Mouse (Mus musculus): ENCODE results near the gene Wnt3a.
"Not testable (repeated sequence)": the region's sequence is repeated elsewhere in the genome, so short reads cannot be mapped to it uniquely, and the experiment has no call there.

Gene Wnt3a

GRCm38 (mm10) chr11:59218389-59218998 lies 72.1 kb downstream of the Wnt3a start:
- peak; percentile 72 to 86 for DNase-seq

- DNase-seq: no peak
Observed at GRCm38 (mm10) chr11:59216955-59217354, 73.6 kb downstream of the Wnt3a start.

GRCm38 (mm10) chr11:59212892-59213494 lies 77.6 kb downstream of the Wnt3a start:
- no peak for DNase-seq

DNA sequence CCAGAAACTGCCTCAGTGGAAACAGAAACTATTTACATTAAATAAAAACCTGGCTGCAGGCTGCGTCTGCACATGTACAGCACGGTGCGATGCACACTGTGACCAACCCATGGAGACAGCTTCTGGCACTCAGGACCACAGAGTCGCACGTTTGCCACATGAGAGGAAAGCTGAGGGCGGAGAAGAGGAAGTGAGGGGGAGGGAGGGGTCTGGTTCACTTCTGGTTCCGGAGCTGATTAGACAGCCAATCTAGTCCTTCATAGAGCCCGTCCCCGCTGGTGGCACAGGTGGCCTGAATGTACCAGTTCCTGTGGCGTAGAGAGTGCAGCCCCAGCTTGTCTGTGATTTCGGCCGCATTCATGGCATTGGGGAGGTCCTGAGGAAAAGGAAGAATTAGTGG lies 78.2 kb downstream of the Wnt3a start:
- peak in 1 of 2 experiments; percentile 38 for DNase-seq

DNA sequence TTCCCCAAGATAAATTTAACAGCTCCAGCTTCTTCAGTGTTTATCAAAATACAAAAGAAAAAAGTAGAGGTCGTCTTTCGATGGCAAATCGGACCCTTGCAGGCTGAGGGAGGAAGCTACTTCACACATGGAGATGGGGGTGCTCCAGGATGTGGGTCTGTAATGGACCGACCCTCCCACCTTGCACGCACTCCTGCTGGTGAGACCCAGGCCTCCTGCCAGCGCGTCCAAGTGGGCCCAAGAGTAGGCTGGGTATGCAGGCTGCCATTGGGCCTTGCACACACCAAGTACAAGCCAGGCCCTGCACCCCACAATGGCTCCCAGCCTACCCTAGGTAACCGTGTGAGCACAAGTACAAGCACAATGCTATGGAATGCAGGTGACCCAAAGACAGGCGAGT lies 79.0 kb downstream of the Wnt3a start:
- DNase-seq: not testable (repeated sequence)

- no peak for DNase-seq
Observed at GRCm38 (mm10) chr11:59210020-59210419, 80.5 kb downstream of the Wnt3a start.

DNA sequence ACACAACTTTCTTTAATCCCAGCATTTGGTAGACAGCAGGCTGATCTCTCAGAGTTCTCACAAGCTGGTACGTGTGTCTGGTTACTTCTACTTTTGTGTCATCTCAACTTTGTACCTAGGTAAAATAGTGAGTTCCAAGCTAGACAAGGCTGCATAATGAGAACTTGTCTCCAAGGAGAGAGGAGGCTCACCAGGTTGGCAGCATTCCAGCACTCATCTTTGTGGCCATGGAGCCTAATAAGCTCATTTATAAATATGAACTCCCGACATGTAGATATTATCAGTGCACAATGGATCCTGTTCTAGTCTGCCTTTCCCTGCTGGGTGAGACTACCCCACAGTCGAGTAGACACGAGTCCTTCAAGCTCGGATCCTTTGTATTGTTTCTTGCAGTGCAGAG lies 81.0 kb downstream of the Wnt3a start:
- no peak for DNase-seq

- DNase-seq: peak; percentile 65 to 68
Observed at GRCm38 (mm10) chr11:59209003-59209441, 81.5 kb downstream of the Wnt3a start.

GRCm38 (mm10) chr11:59208153-59208831 lies 82.3 kb downstream of the Wnt3a start, which contains the start of gene 2310033P09Rik:
Gene 2310033P09Rik, plus strand, starts transcription at chr11:59208321.
- DNase-seq: peak; percentile 92 to 93

DNA sequence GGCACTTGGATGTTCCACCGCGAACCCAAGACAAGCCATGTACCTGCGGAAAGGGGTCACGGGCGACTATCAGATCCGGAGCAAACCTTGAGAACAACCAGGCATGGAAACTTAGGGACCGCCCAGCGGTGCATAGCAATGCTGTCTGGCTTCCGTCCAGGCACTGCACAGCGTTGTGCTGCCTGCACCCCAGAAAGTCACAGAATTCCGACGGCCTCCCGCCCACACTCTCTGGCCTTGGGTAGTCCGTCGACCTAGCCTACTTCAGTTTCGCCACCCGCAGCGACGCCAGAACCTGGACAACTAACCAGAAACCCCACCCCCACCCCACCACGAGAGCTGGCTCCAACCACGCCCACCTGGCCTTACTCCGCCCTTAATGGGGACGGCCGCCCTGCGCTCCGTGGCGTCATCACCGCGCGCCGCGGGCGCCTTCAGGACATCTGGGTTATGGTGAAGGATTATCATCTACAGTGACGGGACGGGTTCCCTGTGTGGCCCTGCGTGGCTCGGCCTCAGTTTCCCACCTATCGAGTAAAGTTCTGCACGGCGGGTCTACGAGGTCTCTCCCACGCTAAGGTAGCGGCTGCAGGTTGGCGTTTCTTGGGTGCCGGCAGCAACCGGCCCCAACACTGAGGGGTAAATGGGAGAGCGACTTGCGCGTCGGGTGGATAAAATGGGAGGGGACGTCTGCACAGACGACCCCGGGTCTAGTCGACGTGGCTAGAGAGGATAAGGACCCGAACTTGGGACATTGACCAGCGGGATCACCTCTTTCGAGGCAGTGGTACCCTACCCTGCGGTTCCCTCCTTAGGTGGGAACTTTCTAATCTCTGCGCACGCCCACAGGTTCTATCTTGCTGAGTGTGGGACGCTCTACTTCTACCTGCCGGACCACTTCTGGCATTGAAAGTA lies 88.2 kb downstream of the Wnt3a start, which contains the start of gene Mrpl55:
Gene Mrpl55, plus strand, starts transcription at position 406 of the 915 bp plus-strand sequence.
- peak; percentile 91 to 94 for DNase-seq

GRCm38 (mm10) chr11:59201216-59202002 lies 89.1 kb downstream of the Wnt3a start:
- DNase-seq: no peak

All from lung, adult 18-20 months (tissue).